Mouse (Mus musculus) mouse embryonic stem cell (cell line): ENCODE results near the gene Aco2.

ENCODE experiments used
- in situ Hi-C, 2 experiments: fragments of 300-500 bp; cut with MboI; formaldehyde crosslinking; loops; 1 replicate in 1 of 2; 3 replicates in 1 of 2; pipeline ENCODE4 v1.14.3; 2019 to 2020; ENCODE audit warnings: low sequenced_read_pairs in 2 of 2, low pct_unique_long_range_greater_than_20kb in 1 of 2, mixed read lengths in 1 of 2; ENCODE audit not compliant: unreplicated experiment in 1 of 2

Gene Aco2

GRCm38 (mm10) chr15:81859330-81860255 lies 12.5 kb upstream of the Aco2 start:
- in situ Hi-C loops: no loop called here

- in situ Hi-C loops: no loop called here
Measured at GRCm38 (mm10) chr15:81860471-81861135, 11.5 kb upstream of the Aco2 start.

DNA sequence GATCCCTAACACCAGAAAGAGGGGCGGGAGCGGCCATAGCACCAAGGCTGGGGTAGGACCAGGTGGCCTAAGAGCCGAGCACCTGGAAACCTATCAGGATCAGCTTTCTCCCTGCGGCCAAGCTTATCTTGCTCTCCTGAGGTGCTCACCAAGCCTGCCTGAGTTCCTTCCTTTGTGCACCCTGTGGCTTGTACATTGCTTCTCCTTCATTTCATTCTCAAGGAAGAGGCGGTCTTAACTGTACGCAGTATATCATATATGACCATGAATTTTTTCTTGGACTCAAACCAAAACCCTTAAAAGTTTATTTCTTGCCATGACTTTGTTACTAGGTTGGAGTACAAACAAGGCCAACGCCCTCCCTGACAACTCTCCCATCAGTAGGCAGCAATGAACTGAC lies 7.9 kb upstream of the Aco2 start:
- in situ Hi-C loops: no loop called here

- in situ Hi-C loops: no loop called here
Measured at GRCm38 (mm10) chr15:81869985-81870384, 2.1 kb upstream of the Aco2 start.

DNA sequence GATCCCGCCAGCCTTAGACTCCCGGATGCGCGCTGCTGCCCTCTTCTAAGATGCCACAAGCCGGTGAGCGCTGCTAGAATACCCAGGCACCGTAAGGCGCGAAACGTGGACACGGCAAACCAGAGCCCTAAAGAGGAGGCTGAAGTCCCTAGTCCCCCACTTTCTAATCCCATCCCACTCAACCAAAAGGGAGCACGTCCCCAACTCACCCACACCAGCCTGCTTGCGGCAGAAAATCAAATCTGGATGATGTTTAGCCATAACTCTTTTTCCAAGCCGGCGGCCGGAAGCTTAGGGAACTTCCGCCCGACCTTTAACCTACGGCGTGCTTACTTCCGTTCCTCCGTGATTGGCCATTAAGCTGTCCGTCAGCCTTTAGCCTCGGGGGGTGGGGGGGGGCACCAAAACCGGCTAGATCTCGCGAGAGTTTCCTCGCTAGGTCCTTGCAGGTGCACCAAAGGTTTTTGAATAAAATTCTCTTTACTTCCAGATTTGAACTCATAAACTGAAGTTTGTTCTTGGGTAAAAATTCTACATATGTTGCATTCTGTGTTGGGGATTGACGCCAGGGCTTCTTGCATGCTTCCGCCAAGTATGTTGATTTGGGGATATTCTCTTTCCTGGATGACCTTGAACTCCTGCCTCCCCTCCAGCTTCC lies 376 bp upstream of the Aco2 start, which contains the start of gene Phf5a:
Gene Phf5a (minus strand): TSS at position 308 of the 658 bp plus-strand sequence.
- in situ Hi-C loops: no loop called here

- in situ Hi-C loops: no loop called here
Measured at GRCm38 (mm10) chr15:81879531-81880401, 7.7 kb downstream of the Aco2 start.

GRCm38 (mm10) chr15:81882348-81882747 lies 10.2 kb downstream of the Aco2 start:
- in situ Hi-C loops: no loop called here

DNA sequence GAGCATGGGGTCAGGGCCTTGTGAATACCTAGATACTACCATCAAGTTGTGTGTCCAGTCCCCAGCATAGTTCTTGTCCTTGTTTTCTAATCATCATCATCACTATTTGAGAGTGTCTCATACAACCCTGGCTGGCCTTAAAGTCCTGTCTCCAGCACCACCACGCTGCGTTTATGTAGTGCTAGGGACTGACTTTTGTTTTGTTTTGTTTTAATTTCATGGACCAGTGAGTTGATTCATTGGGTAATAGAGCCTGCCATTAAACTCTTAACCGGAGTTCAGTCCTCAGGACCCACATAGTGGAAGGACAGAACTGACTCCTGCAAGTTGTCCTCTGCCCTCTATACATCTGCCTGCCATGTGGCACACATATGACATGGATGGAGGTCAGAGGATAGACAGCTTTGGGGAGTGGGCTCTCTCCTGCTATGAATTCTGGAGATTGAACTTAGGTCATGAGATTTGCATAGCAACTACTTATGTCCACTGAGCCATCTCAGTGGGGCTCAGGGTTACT lies 13.4 kb downstream of the Aco2 start:
- in situ Hi-C loops: no loop called here

DNA sequence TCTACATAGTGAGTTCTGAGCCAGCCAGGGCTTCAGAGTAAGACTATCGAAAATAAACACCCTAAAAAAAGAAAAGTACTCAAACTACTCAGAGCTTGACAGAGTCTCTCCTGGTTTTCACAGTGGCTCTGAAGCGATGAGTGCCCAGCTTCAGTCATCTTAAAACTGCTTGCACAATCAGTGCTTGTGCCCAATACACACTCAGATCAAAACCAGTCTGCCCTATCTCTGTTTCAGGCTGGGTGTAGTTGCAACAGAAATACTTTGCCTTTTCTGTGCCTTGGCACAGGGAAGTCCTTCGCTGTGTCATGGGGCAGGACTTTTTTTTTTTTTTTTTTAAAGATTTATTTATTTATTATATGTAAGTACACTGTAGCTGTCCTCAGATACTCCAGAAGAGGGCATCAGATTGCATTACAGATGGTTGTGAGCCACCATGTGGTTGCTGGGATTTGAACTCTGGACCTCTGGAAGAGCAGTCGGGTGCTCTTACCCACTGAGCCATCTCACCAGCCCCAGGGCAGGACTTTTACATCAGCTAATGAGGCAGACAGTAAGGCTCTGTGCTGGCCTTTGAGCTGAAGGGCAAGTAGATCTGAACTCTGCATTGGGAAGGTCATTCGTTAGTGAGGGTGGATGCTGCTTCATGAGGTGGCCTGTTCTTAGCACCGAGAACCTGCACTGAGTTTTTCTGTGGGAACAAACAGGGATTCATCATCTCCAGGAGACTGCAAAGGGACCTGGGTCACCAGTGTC lies 14.9 kb downstream of the Aco2 start:
- in situ Hi-C loops: no loop called here

- in situ Hi-C loops: no loop called here
Measured at GRCm38 (mm10) chr15:81889175-81889574, 17.1 kb downstream of the Aco2 start.

- in situ Hi-C loops: no loop called here
Measured at GRCm38 (mm10) chr15:81891140-81891802, 19.2 kb downstream of the Aco2 start.

DNA sequence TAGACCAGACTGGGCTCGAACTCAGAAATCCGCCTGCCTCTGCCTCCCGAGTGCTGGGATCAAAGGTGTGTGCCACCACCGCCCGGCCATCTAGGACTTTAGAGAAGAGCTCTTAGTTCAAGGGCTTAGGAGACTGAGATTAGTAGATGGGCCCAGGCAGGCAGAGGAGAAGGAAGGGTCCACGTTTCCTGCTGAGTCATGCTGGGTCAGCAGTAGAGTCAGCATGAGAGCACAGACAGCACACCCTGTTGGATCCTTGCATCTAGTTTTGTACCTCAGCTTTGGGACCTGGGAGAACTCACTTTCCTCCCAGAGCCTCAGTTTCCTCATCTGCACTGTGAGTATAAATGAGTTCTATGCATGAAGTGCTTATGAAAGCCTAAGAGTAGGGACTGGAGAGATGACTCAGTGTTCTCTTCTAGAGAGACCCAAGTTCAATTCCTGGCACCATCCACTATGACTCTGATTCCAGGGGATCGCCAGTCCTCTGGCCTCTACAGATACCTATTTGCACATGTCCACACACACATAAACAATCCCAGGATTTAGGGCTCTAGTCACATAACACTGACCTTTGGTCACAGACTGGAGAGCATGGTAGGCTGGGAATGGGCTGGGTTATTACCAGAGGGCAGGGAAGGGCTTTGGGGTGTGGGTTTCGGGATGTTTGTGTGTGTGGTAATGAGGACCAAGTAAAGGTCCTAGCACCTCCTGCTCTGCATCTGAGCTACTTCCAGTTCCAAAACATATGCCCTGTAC lies 19.9 kb downstream of the Aco2 start:
- in situ Hi-C loops: no loop called here

DNA sequence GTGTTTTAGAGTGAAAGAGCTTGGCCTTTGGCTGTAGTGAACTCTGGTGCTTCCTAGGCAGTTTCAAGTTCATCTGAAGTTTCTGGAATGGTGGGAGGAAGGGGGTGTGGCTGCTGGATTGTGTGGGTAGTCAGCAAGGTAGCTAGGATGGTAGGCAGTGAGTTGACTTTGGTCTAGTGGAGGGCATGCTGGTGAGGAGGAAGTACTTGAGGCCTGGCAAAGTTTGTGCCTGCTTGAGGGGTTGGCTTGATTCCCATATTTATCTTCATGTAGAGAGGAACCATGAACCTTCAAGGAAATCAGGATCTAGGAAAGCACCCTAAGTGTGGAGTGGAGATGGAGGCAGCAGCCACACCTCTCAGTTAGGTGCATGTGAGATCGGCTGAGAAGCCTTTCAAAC lies 21.9 kb downstream of the Aco2 start:
- in situ Hi-C loops: no loop called here

DNA sequence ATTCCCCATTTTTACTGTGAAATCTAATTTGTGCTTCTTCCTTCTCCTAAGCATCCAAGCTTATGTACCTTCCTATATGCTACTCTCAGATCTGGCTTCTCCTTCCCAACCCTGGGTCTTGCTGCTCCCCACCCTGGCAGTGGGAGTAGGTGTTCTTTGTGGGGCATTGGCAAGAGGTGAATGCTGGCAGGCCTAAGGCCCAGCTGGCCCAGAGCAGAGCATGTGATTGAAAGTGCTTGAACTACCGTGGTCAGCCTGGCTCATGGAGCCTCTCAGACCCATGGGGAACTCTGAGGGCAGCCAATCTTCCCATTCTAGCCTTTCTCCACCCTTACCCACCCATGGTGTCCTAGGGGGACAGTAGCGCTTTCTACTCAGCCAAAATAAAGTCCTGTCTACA lies 24.3 kb downstream of the Aco2 start:
- in situ Hi-C loops: no loop called here

DNA sequence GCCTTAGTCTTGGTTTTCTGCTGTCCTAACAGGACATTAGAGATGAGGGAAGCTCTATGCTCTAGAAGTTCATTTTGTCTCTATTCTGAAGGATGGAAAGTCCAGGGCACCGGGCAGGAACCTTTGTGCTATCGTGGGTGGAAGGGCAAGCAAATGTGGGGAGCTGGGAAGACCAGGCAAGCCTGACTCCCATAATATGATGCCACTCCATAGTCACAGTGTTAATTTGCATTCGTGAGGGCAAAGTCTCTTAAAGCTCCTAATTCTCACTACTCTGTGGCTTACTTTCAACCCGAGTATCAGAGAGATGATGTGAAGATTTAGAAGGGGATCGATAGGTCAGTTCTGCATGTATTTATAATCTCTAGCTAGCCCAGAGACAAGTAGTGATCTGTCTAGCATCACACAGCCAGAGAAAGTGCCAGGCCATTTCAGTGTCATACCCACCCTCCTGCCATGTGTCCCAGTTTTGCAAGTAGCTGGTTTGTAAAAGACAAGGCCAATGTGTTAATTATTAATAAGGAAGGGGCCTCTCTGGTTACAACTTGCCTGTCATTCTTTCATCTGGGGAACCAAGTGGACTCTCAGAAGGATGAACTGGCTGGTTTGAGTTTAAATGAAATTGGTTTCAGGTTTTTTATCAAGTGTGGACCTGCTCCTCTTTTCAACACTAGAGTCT lies 25.6 kb downstream of the Aco2 start:
- in situ Hi-C loops: no loop called here

- in situ Hi-C loops: no loop called here
Measured at GRCm38 (mm10) chr15:81898751-81899150, 26.6 kb downstream of the Aco2 start.
